Mouse (Mus musculus) regulatory T cell (primary cell): ENCODE measurements at regions not wholly inside any gene's neighbourhood (a gene's known extent, or its start where the extent isn't known, plus 50 kb on each side); places are given as distances from the start of the nearest gene placed in this dataset.
"Not testable (repeated sequence)": the region's sequence is repeated elsewhere in the genome, so short reads cannot be mapped to it uniquely, and the experiment has no call there.

ENCODE experiments used
- in situ Hi-C: fragments of 300-600 bp; cut with MboI, MseI; formaldehyde crosslinking; loops from one replicate; pipeline ENCODE4 v1.15.1; 2025; ENCODE audit warnings: high pct_unique_total_duplicates

DNA sequence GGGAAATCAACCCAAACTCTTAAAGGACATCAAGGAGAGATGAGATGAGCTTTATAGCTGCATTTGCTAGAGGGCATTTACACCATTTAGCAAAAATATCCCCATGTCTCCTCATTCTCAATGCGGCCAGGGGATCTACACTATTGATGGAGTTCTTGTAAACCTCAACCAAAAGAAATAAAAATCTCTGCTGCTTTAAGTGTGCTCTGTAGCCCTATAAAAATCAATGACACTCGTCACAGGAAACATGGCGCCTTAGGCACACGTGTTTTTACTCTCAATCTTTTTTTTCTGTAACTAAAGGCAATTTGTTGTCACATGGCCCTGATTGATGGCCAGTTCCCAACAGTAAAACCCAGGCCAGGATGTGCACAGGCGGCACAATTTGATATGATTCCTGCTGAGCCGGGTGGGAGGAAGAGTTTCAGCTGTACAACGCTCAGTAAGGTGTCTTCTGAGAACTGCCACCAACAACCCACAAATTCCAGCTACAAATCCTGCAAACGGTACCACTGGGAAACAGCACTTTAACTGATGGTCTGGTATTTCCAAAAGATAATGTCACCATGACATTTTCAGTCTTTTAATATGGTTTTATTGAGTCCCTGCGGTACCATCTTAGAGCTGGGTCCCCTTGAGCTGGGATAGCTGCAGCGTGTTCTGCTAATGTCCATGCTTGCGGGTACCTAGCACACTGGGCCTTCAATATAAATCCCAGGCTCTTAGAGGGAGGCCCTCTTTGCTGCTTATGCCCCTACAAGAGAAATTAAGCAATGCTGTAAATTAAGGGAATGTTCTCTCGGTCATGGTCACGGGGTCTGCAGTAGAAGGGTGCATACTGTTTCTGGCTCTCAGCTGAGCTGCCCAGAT lies 78.8 kb downstream of the Tpbg start:
- in situ Hi-C loops = no loop called here

DNA sequence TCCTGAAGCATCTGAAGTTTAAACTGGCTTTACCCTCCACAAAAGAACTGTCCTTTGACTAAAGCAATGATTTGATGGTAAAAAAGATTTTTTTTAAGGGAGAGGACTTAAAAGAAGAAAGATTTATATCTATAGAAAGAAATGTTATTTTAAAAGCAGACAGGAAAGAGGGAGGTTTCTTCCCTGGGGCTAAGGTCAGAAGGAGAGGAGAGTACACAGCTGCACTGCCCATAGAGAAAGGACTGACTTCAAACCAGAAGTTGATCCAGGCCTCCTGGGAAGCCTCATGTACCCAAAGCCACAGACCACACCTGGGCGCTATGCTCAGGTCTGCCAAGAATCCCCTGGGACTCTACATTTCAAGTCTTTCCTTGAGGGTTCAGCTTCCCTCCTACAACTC lies 83.1 kb downstream of the Tpbg start:
- in situ Hi-C loops = no loop called here

- in situ Hi-C loops = loop anchor here (10.0 kb wide), 1 partner anchor 1933 kb away; no protein-coding TSS in a partner anchor
Observed at GRCm38 (mm10) chr9:85932209-85932608, 90.0 kb downstream of the Tpbg start.

GRCm38 (mm10) chr9:85943066-85943684 lies 101.0 kb downstream of the Tpbg start:
- in situ Hi-C loops = not testable (repeated sequence)

GRCm38 (mm10) chr9:85948495-85949137 lies 106.4 kb downstream of the Tpbg start:
- in situ Hi-C loops = no loop called here

DNA sequence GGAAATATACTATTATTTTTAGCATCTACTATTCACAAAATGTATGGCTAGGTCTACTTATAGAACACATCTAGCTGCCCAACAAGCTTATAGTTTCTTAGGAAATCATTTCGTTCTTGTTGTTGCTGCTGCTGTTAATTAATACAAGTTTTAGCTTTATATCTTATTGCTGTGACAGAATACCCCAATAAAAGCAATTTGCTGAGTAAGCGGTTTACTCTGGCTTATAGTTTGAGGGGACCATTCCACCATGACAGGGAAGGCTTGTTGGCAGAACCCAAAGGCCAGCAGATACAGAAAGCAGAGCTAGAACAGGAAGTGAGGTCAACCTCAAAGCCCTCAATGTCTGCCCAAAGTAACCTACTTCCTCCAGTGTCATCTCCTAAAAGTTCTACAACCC lies 109.6 kb downstream of the Tpbg start:
- in situ Hi-C loops = no loop called here

GRCm38 (mm10) chr9:85970076-85970475 lies 127.9 kb downstream of the Tpbg start:
- in situ Hi-C loops = no loop called here

DNA sequence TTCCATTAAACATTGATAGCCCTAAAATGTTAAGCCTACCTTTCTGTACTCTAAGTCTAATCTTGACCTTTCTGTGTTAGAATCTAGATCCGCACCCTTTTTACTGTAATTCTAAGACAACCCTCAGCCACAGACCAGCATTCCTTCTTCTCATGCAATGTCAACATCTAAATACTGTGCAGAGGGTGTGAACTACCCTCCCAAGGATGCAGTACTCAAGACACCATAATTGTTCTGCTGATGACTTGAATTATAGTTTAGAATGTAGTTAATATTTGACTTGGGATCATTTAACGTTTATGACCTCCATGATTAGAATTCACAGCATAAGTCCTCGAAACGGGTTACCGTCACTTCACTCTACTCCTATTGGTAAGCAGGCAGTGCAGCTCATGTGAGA lies 139.2 kb downstream of the Tpbg start:
- in situ Hi-C loops = no loop called here

DNA sequence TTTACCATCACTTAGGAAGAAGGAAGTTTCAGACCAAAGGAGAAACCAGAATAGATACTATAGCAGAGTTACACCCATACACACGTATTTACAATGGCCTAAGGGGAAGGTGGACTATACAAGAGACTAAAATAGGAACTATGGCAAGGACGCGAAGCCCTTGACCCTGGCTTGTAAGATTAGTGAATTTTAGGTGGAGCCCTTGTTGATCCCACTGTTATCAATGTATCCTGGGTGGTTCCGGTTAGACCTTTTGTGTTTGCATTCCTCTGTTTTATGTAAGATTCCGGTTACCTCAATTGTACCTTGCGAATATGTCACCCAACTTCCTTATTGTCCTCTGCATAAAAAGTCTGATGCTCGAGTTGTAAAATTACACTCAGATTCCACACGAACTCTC lies 141.3 kb downstream of the Tpbg start:
- in situ Hi-C loops = not testable (repeated sequence)

DNA sequence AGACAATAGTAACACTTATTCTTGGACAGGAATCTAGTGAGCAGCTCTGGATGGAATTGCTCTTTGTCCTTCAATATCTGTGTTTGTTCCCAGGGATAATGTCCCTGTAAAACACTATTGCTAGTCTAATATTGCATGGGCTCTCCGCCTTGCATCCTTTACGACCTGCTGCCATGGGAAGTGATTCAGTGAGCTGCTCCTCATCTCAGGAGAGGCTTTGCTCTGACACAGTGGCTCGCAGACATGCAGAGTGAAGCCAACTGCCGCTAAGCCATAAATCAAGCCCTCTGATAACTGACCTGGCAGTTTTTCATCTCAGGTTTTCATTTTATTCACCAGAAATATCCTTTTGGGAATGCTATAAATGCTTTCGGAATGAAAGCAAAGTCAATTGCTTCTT lies 143.5 kb downstream of the Tpbg start:
- in situ Hi-C loops = no loop called here

- in situ Hi-C loops = no loop called here
Observed at GRCm38 (mm10) chr9:85986142-85986541, 144.0 kb downstream of the Tpbg start.

DNA sequence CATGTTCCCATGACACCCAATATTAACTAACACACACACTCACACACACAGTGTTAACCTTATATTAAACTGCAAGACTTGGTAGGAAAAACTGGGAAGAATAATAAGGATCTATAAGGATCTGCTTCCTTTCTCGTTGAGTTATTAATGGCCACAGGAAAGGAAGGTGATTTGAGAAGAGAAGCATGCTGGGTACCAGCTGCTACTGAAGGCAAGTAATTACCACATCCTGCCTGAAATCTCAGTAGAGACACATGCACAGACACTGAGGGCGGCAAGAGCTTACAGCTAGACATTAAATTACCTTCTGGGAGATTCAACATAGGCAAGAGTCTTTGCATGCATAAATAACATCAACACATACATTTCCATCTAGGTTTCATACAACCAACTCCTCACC lies 160.8 kb downstream of the Tpbg start:
- in situ Hi-C loops = no loop called here

DNA sequence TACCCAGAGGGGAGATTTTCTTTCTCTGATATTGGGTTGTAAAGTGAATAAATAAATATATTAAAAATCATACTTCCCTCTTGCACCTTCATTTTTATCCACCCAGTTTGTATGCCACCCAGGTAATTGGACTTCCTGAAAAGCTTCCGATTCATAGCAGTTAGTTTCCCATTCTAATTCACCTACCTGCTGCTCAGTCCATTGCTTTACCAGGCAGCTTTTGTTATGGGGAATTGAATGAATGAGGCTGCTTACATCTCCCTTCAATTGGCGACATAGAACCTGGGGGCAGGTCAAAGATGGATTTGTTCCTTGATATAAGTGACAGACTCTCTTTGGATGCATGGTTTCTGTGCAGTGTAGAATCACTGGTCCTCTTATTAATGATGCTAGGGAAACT lies 169.5 kb downstream of the Tpbg start:
- in situ Hi-C loops = no loop called here

- in situ Hi-C loops = no loop called here
Observed at GRCm38 (mm10) chr9:86015841-86016240, 173.7 kb downstream of the Tpbg start.

DNA sequence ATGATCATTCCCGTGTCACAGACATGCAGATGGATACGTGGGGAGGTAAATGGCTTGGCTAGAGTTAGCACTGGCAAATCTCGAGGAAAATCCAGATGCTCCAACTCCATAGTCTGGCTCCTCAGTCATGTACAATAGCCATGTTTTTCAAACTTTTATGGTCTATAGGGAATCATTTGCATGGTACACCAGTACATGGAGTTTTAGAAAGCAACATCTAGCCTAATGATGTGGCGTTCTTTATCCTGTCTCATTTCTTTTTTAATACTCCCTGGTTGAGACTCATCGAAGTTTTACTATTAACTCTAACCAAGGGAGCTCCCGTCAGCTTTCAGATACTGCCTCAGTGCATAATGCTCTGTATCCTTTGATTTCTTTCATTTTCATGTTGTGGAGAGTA lies 178.0 kb downstream of the Tpbg start:
- in situ Hi-C loops = no loop called here

GRCm38 (mm10) chr9:86020765-86021164 lies 178.6 kb downstream of the Tpbg start:
- in situ Hi-C loops = no loop called here

DNA sequence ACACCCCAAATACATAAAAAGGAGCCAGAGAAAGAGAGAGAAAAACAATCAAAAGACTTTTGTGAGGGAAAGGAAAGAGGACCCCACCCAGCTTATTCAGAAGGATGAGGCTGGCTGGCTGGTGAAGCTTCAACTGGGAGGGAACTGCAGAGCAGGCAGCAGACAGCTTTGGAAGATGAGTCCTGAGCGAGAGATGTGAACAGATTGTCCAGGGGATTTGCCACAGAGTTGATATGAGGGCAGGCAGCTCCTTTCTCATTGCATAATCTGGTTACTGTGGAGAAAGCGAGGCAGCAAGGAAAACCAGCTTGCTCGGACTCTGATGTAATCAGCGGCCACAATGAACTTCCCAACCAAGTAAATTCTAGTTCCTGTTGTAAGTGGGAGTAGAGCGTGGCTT lies 188.6 kb downstream of the Tpbg start:
- in situ Hi-C loops = no loop called here

DNA sequence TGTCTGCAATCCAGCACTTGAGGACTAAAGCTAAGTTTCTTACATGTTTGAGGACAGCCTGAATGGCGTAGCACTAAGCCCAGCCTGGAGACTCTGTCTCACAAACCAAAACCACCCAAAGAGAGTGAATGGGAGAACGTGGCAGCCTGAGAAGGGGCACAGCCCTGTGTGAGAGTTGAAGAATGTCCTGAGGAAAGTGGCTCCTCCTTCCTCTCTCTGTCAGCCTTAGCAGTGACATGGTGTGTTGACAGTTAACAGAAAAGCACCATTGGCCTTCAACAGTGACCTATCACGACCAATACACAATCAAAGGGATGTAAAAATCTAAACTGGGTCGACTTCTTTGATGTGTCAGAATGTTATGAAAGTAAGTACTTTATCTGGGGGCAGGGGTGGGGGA lies 201.9 kb downstream of the Tpbg start:
- in situ Hi-C loops = no loop called here

DNA sequence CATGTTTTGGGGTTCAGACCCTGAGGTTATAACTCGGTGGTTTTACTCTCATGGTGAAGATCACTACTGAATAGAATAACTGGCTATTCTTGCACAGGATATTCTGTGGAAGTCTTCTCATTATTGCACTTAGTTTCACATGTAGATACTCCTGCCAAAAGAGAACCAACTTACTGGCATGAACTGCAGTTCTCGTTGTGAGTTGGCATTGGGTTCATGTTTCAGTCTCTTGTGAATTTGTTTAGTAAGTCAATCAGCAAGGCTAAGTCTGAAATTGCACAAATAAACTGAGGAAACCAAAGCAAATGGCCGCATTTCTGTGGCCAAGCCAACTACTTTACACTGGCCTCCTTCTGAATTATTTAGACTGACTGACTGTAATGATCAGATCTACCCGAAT lies 215.9 kb downstream of the Tpbg start:
- in situ Hi-C loops = no loop called here

- in situ Hi-C loops = no loop called here
Observed at GRCm38 (mm10) chr9:86060049-86060448, 217.9 kb downstream of the Tpbg start.

- in situ Hi-C loops = no loop called here
Observed at GRCm38 (mm10) chr9:86061230-86061629, 219.1 kb downstream of the Tpbg start.

DNA sequence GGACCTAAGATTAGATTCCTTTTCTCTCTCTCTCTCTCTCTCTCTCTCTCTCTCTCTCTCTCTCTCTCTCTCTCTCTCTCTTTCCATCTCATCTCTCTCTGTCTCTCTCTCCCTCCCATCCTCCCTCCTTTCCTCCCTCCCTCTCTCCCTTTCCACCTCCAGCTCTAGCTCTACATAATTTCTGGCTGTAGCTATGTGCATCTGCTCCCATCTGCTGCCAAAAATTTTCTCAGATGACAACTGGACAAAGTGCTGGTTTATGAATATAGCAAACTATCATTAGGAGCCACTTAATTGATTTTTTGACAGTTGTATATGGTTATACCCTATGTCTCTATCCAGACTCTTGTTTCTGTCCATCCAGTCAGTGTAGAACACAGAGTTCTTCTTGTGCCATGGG lies 237.1 kb downstream of the Tpbg start:
- in situ Hi-C loops = no loop called here

GRCm38 (mm10) chr9:86081873-86082272 lies 239.7 kb downstream of the Tpbg start:
- in situ Hi-C loops = no loop called here
